ENCODE assay signal across 10 mouse cellular contexts in the genomic region with DNA sequence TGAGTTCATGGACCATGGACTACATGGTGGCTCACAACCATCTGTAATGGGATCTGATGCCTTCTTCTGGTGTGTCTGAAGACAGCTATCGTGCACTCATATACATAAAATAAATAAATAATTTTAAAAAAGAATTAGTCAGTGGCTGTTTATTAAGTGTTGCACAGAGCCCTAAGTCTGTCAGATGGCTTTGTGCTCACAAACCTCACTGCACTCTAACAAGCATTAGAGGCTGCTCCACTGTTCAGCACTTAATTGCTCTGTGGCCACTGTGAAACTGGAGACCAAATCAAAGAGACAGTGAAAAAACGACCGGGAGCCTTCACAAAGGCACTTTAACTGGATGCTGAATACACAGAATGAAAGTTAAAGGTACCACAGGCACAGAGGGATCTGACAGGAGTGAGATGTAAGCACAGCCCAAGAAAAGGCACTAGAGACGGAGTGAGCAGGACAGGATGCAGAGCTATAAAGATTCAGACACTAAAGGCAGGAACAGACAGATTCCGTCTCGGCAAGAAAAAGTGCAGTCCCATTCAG. TPM values are rescaled to one million over a fixed set of nuclear protein-coding genes. Genes with fewer than 3 reads are reported as not detected.
DNase-seq lines count a peak whose midpoint lies in the region; ATAC-seq and TF ChIP-seq lines count a peak whose summit lies in the region.
"Had no signal": no experiment of that assay in that cellular context is flagged by ENCODE, and none has a peak within 500 bp of the region (broad histone marks: within the 10 kb centered on the region; RNA-seq: fewer than 3 reads in every experiment).

No protein-coding gene starts in this region.

- peaks cover 14% of the 10 kb centered on the region for H3K36me3 ChIP-seq in heart, embryonic 12.5 days
- no peaks in the 10 kb centered on the region for H3K36me3 ChIP-seq in limb, embryonic 11.5 days (ENCODE audit: control insufficient read depth, insufficient read depth, low read length)
- H3K36me3 ChIP-seq in limb, embryonic 10.5 days = no peaks in the 10 kb centered on the region
- H3K36me3 ChIP-seq in myocyte (ENCODE audit: control insufficient read depth, insufficient read depth) = peaks cover 19% of the 10 kb centered on the region
- no peaks in the 10 kb centered on the region for H3K36me3 ChIP-seq in lung, postnatal 0 days (ENCODE audit: insufficient read depth, low read length)

- peaks cover 41% of the 10 kb centered on the region for H3K79me2 ChIP-seq in myocyte (ENCODE audit: control insufficient read depth, insufficient read depth)

- 0 out of 2 replicates have a peak overlapping the region, but pooled peaks have one; percentile 15 for H3K4me3 ChIP-seq in heart, embryonic 12.5 days
- H3K4me3 ChIP-seq in limb, embryonic 11.5 days (ENCODE audit: low read depth, low read length) = no peak overlapping the region
- H3K4me3 ChIP-seq in limb, embryonic 10.5 days = no peak overlapping the region
- H3K4me3 ChIP-seq in embryonic fibroblast, embryonic 13.5 days (ENCODE audit: insufficient read depth, low read length) = no peak overlapping the region
- H3K4me3 ChIP-seq in myocyte = peak overlapping the region; percentile 66
- no peak overlapping the region for H3K4me3 ChIP-seq in lung, postnatal 0 days (ENCODE audit: low read depth, low read length)

- TF ChIP-seq POLR2A in embryonic fibroblast, embryonic 13.5 days (IDR thresholded peaks at IDR 0.05; ENCODE audit: low read depth, low read length) = no peak
- TF ChIP-seq POLR2A in myocyte (IDR thresholded peaks at IDR 0.05; ENCODE audit: insufficient read length, low read depth) = no peak

- no peak for ATAC-seq in heart, embryonic 12.5 days (ENCODE audit: insufficient number of reproducible peaks, low FRiP score)
- ATAC-seq in limb, embryonic 11.5 days (ENCODE audit: insufficient number of reproducible peaks, low FRiP score, low TSS enrichment, low read depth) = no peak
- ATAC-seq in lung, postnatal 0 days = no peak

- no peaks in the 10 kb centered on the region for H3K9me3 ChIP-seq in heart, embryonic 12.5 days (replicated peaks)
- no peaks in the 10 kb centered on the region for H3K9me3 ChIP-seq in limb, embryonic 11.5 days (ENCODE audit: control insufficient read depth, low read length)
- no peaks in the 10 kb centered on the region for H3K9me3 ChIP-seq in limb, embryonic 10.5 days (replicated peaks)
- H3K9me3 ChIP-seq in lung, postnatal 0 days (ENCODE audit: low read length) = no peaks in the 10 kb centered on the region

- no peak for TF ChIP-seq CTCF in embryonic fibroblast, embryonic 13.5 days (IDR thresholded peaks at IDR 0.05; ENCODE audit: borderline replicate concordance, insufficient read depth, low read length)
- no peak for TF ChIP-seq CTCF in lung, postnatal 0 days (IDR thresholded peaks at IDR 0.05)

- no peak for DNase-seq in heart, adult 18-20 months
- peak; percentile 24 for DNase-seq in limb, embryonic 11.5 days (ENCODE audit: low spot score)
- DNase-seq in limb, embryonic 10.5 days (ENCODE audit: low spot score) = no peak
- DNase-seq in ovary, postnatal 36 days (ENCODE audit: low spot score) = no peak
- no peak for DNase-seq in lung, postnatal 0 days (ENCODE audit: low spot score)
- DNase-seq: cerebellum, adult 11 months; thymus, postnatal 36 days had no signal

- H3ac ChIP-seq in myocyte (ENCODE audit: control insufficient read depth, insufficient read length) = no peak overlapping the region

- H3K4me1 ChIP-seq in heart, embryonic 12.5 days (replicated peaks) = peaks cover 38% of the 10 kb centered on the region
- H3K4me1 ChIP-seq in limb, embryonic 11.5 days (ENCODE audit: control insufficient read depth, insufficient read depth, low read length) = no peaks in the 10 kb centered on the region
- H3K4me1 ChIP-seq in limb, embryonic 10.5 days = peaks cover 14% of the 10 kb centered on the region
- H3K4me1 ChIP-seq in embryonic fibroblast, embryonic 13.5 days (ENCODE audit: control insufficient read depth, insufficient read depth, low read length) = peaks cover 5% of the 10 kb centered on the region
- H3K4me1 ChIP-seq in lung, postnatal 0 days (ENCODE audit: insufficient read depth, low read depth, low read length) = peaks cover 9% of the 10 kb centered on the region; the same call in 1 of the 2 replicates

- 63% methylated on average over 6 of the region's 6 CpGs for WGBS in heart, embryonic 12.5 days
- WGBS in limb, embryonic 11.5 days = 23% methylated on average over 6 of the region's 6 CpGs
- WGBS in limb, embryonic 10.5 days = 24% methylated on average over 6 of the region's 6 CpGs
- WGBS in lung, postnatal 0 days = 61% methylated on average over 6 of the region's 6 CpGs

- peak overlapping the region; percentile 12; the same call in 1 of the 2 replicates for H3K27ac ChIP-seq in heart, embryonic 12.5 days (ENCODE audit: poor library complexity, severe bottlenecking)
- H3K27ac ChIP-seq in limb, embryonic 11.5 days (replicated peaks; ENCODE audit: low read depth, low read length) = no peak overlapping the region
- no peak overlapping the region; the same call in 1 of the 2 replicates for H3K27ac ChIP-seq in limb, embryonic 10.5 days
- peak overlapping the region; percentile 39; the same call in 1 of the 2 replicates for H3K27ac ChIP-seq in embryonic fibroblast, embryonic 13.5 days (ENCODE audit: insufficient read depth, low read length)
- H3K27ac ChIP-seq in lung, postnatal 0 days (ENCODE audit: low read length) = no peak overlapping the region

- H3K9ac ChIP-seq in heart, embryonic 12.5 days = peak overlapping the region; percentile 55
- H3K9ac ChIP-seq in limb, embryonic 11.5 days (ENCODE audit: low read length) = no peak overlapping the region
- no peak overlapping the region for H3K9ac ChIP-seq in lung, postnatal 0 days (replicated peaks; ENCODE audit: low read depth)

- no peaks in the 10 kb centered on the region for H3K27me3 ChIP-seq in heart, embryonic 12.5 days (replicated peaks)
- H3K27me3 ChIP-seq in limb, embryonic 11.5 days (ENCODE audit: control insufficient read depth, insufficient read depth, low read length) = no peaks in the 10 kb centered on the region
- H3K27me3 ChIP-seq in limb, embryonic 10.5 days (ENCODE audit: low read depth, poor library complexity, severe bottlenecking) = no peaks in the 10 kb centered on the region
- no peaks in the 10 kb centered on the region for H3K27me3 ChIP-seq in myocyte (ENCODE audit: control insufficient read depth, insufficient read depth, insufficient read length)
- H3K27me3 ChIP-seq in lung, postnatal 0 days (replicated peaks; ENCODE audit: insufficient read depth, low read length) = no peaks in the 10 kb centered on the region

- peak overlapping the region; percentile 55 for H3K4me2 ChIP-seq in heart, embryonic 12.5 days
- peak overlapping the region; percentile 24; the same call in 1 of the 2 replicates for H3K4me2 ChIP-seq in limb, embryonic 11.5 days (ENCODE audit: low read depth, severe bottlenecking)
- peak overlapping the region; percentile 73 for H3K4me2 ChIP-seq in myocyte (ENCODE audit: low read depth)
- H3K4me2 ChIP-seq in lung, postnatal 0 days (replicated peaks; ENCODE audit: low read depth, low read length) = no peak overlapping the region

- no peak for TF ChIP-seq EP300 in lung, postnatal 0 days (IDR thresholded peaks at IDR 0.05)

TF ChIP-seq in myocyte, 11 proteins besides CTCF, POLR2A, EP300 and RAD21:
- TF ChIP-seq CEBPB (IDR thresholded peaks at IDR 0.05; ENCODE audit: insufficient read depth, poor library complexity, severe bottlenecking) (no peak), USF1 (IDR thresholded peaks at IDR 0.05; ENCODE audit: low read depth) (no peak)
TF ChIP-seq in myocyte: peak in this region for 0.

RNA-seq across cellular contexts. Expression of a gene that starts 3.1 kb away (rescaled TPM):
- 50.3 and 52.7 TPM in 2 replicates for polyA plus RNA-seq in heart, embryonic 12.5 days (2016; fragmentation: Nextera tagmentation; extraction: Ambion mirVana)
- total RNA-seq in heart, adult 18-20 months (2021) = 100 to 1,000 TPM; 189 to 193 TPM
- polyA plus RNA-seq in limb, embryonic 11.5 days (2014; fragmentation: Nextera tagmentation; extraction: Ambion mirVana) = 10.2 and 10.4 TPM in 2 replicates
- 6.4 and 7.3 TPM in 2 replicates for polyA plus RNA-seq in limb, embryonic 10.5 days (2016; fragmentation: Nextera tagmentation; extraction: Ambion mirVana)
- polyA plus RNA-seq in embryonic fibroblast, embryonic 13.5 days (2011; ENCODE audit: insufficient read length, low read depth, missing spikeins) = 32.2 and 33.6 TPM in 2 replicates
- polyA plus RNA-seq in myocyte (2012; fragmentation: generic; extraction: Trizol) = 35.8 TPM
- polyA plus RNA-seq in lung, postnatal 0 days (2015; fragmentation: Nextera tagmentation; extraction: Ambion mirVana) = 6.3 and 6.5 TPM in 2 replicates

RNA-seq across cellular contexts. Expression of a gene that starts 54.4 kb away (rescaled TPM):
- 22.5 and 24.0 TPM in 2 replicates for polyA plus RNA-seq in heart, embryonic 12.5 days (2016; fragmentation: Nextera tagmentation; extraction: Ambion mirVana)
- total RNA-seq in heart, adult 18-20 months (2021) = 1 to 10 TPM; 2.6 to 4.8 TPM
- polyA plus RNA-seq in limb, embryonic 11.5 days (2014; fragmentation: Nextera tagmentation; extraction: Ambion mirVana) = 10.7 and 14.5 TPM in 2 replicates
- polyA plus RNA-seq in limb, embryonic 10.5 days (2016; fragmentation: Nextera tagmentation; extraction: Ambion mirVana) = 12.7 and 14.3 TPM in 2 replicates
- polyA plus RNA-seq in embryonic fibroblast, embryonic 13.5 days (2011; ENCODE audit: insufficient read length, low read depth, missing spikeins) = 32.4 and 45.3 TPM in 2 replicates
- polyA plus RNA-seq in myocyte (2012; fragmentation: generic; extraction: Trizol) = 12.7 TPM
- 5.6 and 6.0 TPM in 2 replicates for polyA plus RNA-seq in lung, postnatal 0 days (2015; fragmentation: Nextera tagmentation; extraction: Ambion mirVana)

Comparison
In these comparisons a context has a peak if more than half of its experiments do, and no peak if none do; other contexts are left out.
1. H3K27ac ChIP-seq: peak in heart, embryonic 12.5 days (single experiment) and embryonic fibroblast, embryonic 13.5 days (single experiment); none in limb, embryonic 11.5 days (single experiment), limb, embryonic 10.5 days (single experiment) and lung, postnatal 0 days (single experiment).
2. H3K4me3 ChIP-seq: peak in heart, embryonic 12.5 days (single experiment) and myocyte (single experiment); none in limb, embryonic 11.5 days (single experiment), limb, embryonic 10.5 days (single experiment), embryonic fibroblast, embryonic 13.5 days (single experiment) and lung, postnatal 0 days (single experiment).